Mouse (Mus musculus): ENCODE data around the gene H2-Ob. TPM values are rescaled to one million over a fixed set of nuclear protein-coding genes. Genes with fewer than 3 reads are reported as not detected.
A peak's percentile ranks its signal among the peaks of the same experiment; 100 is the strongest.

The H2-Ob gene
- polyA plus RNA-seq, 1 experiment from 2014 or later, result not detected

- H3K9ac ChIP-seq, result no peak overlapping the region
Measured at GRCm38 (mm10) chr17:34288131-34288530, 49.4 kb downstream of the H2-Ob start.

GRCm38 (mm10) chr17:34291609-34292008 lies 52.9 kb downstream of the H2-Ob start:
- Histone ChIP-seq H3K4me1 (no peaks in the 10 kb centered on the region), H3K4me3 (no peak overlapping the region), H3K4me2 (replicated peaks) (no peak overlapping the region), H3K27ac (no peak overlapping the region), H3K27me3 (no peaks in the 10 kb centered on the region), H3K36me3 (no peaks in the 10 kb centered on the region), H3K9me3 (no peaks in the 10 kb centered on the region), H3K9ac (no peak overlapping the region)
- peak; percentile 82 for ATAC-seq (ENCODE audit: insufficient number of reproducible peaks, insufficient read depth, low FRiP score, low TSS enrichment)
- WGBS, result 15% methylated on average over 8 of the region's 8 CpGs

More at GRCm38 (mm10) chr17:34288131-34288530, 49.4 kb downstream of the H2-Ob start:
- no peak for ATAC-seq (ENCODE audit: insufficient number of reproducible peaks, insufficient read depth, low FRiP score, low TSS enrichment)
- 62% methylated on average over 3 of the region's 3 CpGs for WGBS
- Histone ChIP-seq H3K36me3 (no peaks in the 10 kb centered on the region), H3K4me3 (no peak overlapping the region), H3K4me1 (no peaks in the 10 kb centered on the region), H3K27ac (no peak overlapping the region), H3K9me3 (no peaks in the 10 kb centered on the region), H3K27me3 (no peaks in the 10 kb centered on the region), H3K4me2 (replicated peaks) (no peak overlapping the region)

GRCm38 (mm10) chr17:34292570-34292969 lies 53.9 kb downstream of the H2-Ob start:
- H3K4me3 ChIP-seq, result no peak overlapping the region
- ATAC-seq (ENCODE audit: insufficient number of reproducible peaks, insufficient read depth, low FRiP score, low TSS enrichment), result no peak
- 89% methylated on average over 3 of the region's 4 CpGs for WGBS
- no peak overlapping the region for H3K9ac ChIP-seq
- H3K9me3 ChIP-seq, result no peaks in the 10 kb centered on the region
- no peak overlapping the region for H3K4me2 ChIP-seq (replicated peaks)
- H3K4me1 ChIP-seq, result no peaks in the 10 kb centered on the region
- H3K36me3 ChIP-seq, result no peaks in the 10 kb centered on the region
- no peaks in the 10 kb centered on the region for H3K27me3 ChIP-seq
- no peak overlapping the region for H3K27ac ChIP-seq

- no peak overlapping the region for H3K4me2 ChIP-seq (replicated peaks)
- no peak overlapping the region for H3K9ac ChIP-seq
- WGBS, result 54% methylated on average over 2 of the region's 2 CpGs
- H3K9me3 ChIP-seq, result no peaks in the 10 kb centered on the region
- H3K4me1 ChIP-seq, result no peaks in the 10 kb centered on the region
- H3K27ac ChIP-seq, result no peak overlapping the region
- no peaks in the 10 kb centered on the region for H3K27me3 ChIP-seq
- no peak for ATAC-seq (ENCODE audit: insufficient number of reproducible peaks, insufficient read depth, low FRiP score, low TSS enrichment)
- H3K36me3 ChIP-seq, result no peaks in the 10 kb centered on the region
- H3K4me3 ChIP-seq, result no peak overlapping the region
Measured at GRCm38 (mm10) chr17:34293533-34293932, 54.8 kb downstream of the H2-Ob start.

- WGBS, result 69% methylated on average over 4 of the region's 4 CpGs
- ATAC-seq (ENCODE audit: insufficient number of reproducible peaks, insufficient read depth, low FRiP score, low TSS enrichment), result no peak
- no peak overlapping the region for H3K9ac ChIP-seq
- H3K27ac ChIP-seq, result no peak overlapping the region
- H3K27me3 ChIP-seq, result no peaks in the 10 kb centered on the region
- H3K4me3 ChIP-seq, result no peak overlapping the region
- H3K4me2 ChIP-seq (replicated peaks), result no peak overlapping the region
- H3K9me3 ChIP-seq, result no peaks in the 10 kb centered on the region
- H3K36me3 ChIP-seq, result no peaks in the 10 kb centered on the region
- no peaks in the 10 kb centered on the region for H3K4me1 ChIP-seq
Measured at GRCm38 (mm10) chr17:34294249-34294648, 55.5 kb downstream of the H2-Ob start.

- Histone ChIP-seq H3K4me1 (no peaks in the 10 kb centered on the region), H3K4me2 (replicated peaks) (no peak overlapping the region), H3K4me3 (no peak overlapping the region), H3K9ac (no peak overlapping the region), H3K9me3 (no peaks in the 10 kb centered on the region), H3K36me3 (no peaks in the 10 kb centered on the region), H3K27ac (no peak overlapping the region), H3K27me3 (no peaks in the 10 kb centered on the region)
- ATAC-seq (ENCODE audit: insufficient number of reproducible peaks, insufficient read depth, low FRiP score, low TSS enrichment), result no peak
Measured at GRCm38 (mm10) chr17:34295307-34295706, 56.6 kb downstream of the H2-Ob start.

- Histone ChIP-seq H3K9me3 (no peaks in the 10 kb centered on the region), H3K27me3 (no peaks in the 10 kb centered on the region), H3K9ac (no peak overlapping the region), H3K4me1 (no peaks in the 10 kb centered on the region), H3K4me2 (replicated peaks) (peak overlapping the region; percentile 44), H3K27ac (no peak overlapping the region), H3K36me3 (no peaks in the 10 kb centered on the region), H3K4me3 (peak overlapping the region; percentile 32)
- WGBS, result 26% methylated on average over 23 of the region's 23 CpGs
- ATAC-seq (ENCODE audit: insufficient number of reproducible peaks, insufficient read depth, low FRiP score, low TSS enrichment), result no peak
Measured at GRCm38 (mm10) chr17:34295891-34296794, 57.4 kb downstream of the H2-Ob start.

- Histone ChIP-seq H3K27me3 (no peaks in the 10 kb centered on the region), H3K4me3 (no peak overlapping the region), H3K9ac (no peak overlapping the region), H3K4me1 (no peaks in the 10 kb centered on the region), H3K9me3 (no peaks in the 10 kb centered on the region), H3K27ac (no peak overlapping the region), H3K4me2 (replicated peaks) (no peak overlapping the region), H3K36me3 (no peaks in the 10 kb centered on the region)
- WGBS, result 68% methylated on average over 3 of the region's 3 CpGs
- no peak for ATAC-seq (ENCODE audit: insufficient number of reproducible peaks, insufficient read depth, low FRiP score, low TSS enrichment)
Measured at GRCm38 (mm10) chr17:34299356-34299755, 60.7 kb downstream of the H2-Ob start.

GRCm38 (mm10) chr17:34300071-34300470 lies 61.4 kb downstream of the H2-Ob start:
- no peak overlapping the region for H3K4me3 ChIP-seq
- H3K36me3 ChIP-seq, result no peaks in the 10 kb centered on the region
- no peaks in the 10 kb centered on the region for H3K4me1 ChIP-seq
- H3K9ac ChIP-seq, result no peak overlapping the region
- no peak for ATAC-seq (ENCODE audit: insufficient number of reproducible peaks, insufficient read depth, low FRiP score, low TSS enrichment)
- no peaks in the 10 kb centered on the region for H3K27me3 ChIP-seq
- no peaks in the 10 kb centered on the region for H3K9me3 ChIP-seq
- no peak overlapping the region for H3K27ac ChIP-seq
- 90% methylated on average over 8 of the region's 8 CpGs for WGBS
- H3K4me2 ChIP-seq (replicated peaks), result no peak overlapping the region

GRCm38 (mm10) chr17:34300691-34301566 lies 62.2 kb downstream of the H2-Ob start:
- H3K27me3 ChIP-seq, result no peaks in the 10 kb centered on the region
- no peaks in the 10 kb centered on the region for H3K9me3 ChIP-seq
- no peaks in the 10 kb centered on the region for H3K4me1 ChIP-seq
- H3K9ac ChIP-seq, result no peak overlapping the region
- H3K36me3 ChIP-seq, result no peaks in the 10 kb centered on the region
- no peak overlapping the region for H3K27ac ChIP-seq
- no peak for ATAC-seq (ENCODE audit: insufficient number of reproducible peaks, insufficient read depth, low FRiP score, low TSS enrichment)
- H3K4me3 ChIP-seq, result no peak overlapping the region
- WGBS, result 75% methylated on average over 23 of the region's 23 CpGs
- H3K4me2 ChIP-seq (replicated peaks), result no peak overlapping the region

- no peaks in the 10 kb centered on the region for H3K4me1 ChIP-seq
- H3K36me3 ChIP-seq, result no peaks in the 10 kb centered on the region
- H3K9ac ChIP-seq, result no peak overlapping the region
- H3K27me3 ChIP-seq, result no peaks in the 10 kb centered on the region
- H3K9me3 ChIP-seq, result no peaks in the 10 kb centered on the region
- no peak overlapping the region for H3K4me3 ChIP-seq
- no peak for ATAC-seq (ENCODE audit: insufficient number of reproducible peaks, insufficient read depth, low FRiP score, low TSS enrichment)
- 85% methylated on average over 4 of the region's 4 CpGs for WGBS
- no peak overlapping the region for H3K4me2 ChIP-seq (replicated peaks)
- no peak overlapping the region for H3K27ac ChIP-seq
Measured at GRCm38 (mm10) chr17:34301670-34302190, 63.0 kb downstream of the H2-Ob start.
